Mouse (Mus musculus) neutrophil, adult 5-6 weeks (primary cell): ENCODE measurements around the gene Otop3. TPM values are rescaled to one million over a fixed set of nuclear protein-coding genes. Genes with fewer than 3 reads are reported as not detected.

Experiments
- ATAC-seq: fragments of 151-379, 151-347 bp; 2 replicates; pipeline ENCODE4 v1.8.0; 2017; ENCODE audit warnings: mild to moderate bottlenecking, moderate TSS enrichment; ENCODE audit not compliant: insufficient number of reproducible peaks, poor library complexity, low FRiP score, severe bottlenecking; ENCODE audit errors: extremely low read depth
- total RNA-seq: library from RNA; stranded (forward); fragments of 200-1000 nt; gene quantifications from 2 replicates; pipeline ENCODE4 v1.2.3, GENCODE M21; 2017

Gene Otop3
- total RNA-seq, 1 experiment from 2014 or later, result not detected

DNA sequence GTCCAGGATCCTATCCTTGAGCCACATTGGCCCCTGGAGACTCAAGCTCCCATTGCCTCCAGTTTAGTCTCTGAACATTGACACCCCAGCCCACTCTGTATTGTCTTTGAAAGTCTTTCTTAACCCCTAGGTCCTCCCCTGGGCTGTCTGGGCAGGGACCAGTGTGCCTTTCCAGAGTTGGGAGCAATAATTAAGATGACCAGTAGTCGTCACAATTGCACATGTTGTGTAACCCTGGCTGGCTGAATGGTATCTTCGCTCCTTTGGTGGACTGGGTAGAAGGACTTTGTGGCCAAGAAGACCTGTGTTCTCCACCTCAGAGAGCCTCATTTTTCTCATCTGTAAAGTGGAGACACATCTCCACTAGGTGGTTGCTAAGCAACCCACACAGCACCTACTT lies 20.3 kb upstream of the Otop3 start:
- ATAC-seq, result no peak

DNA sequence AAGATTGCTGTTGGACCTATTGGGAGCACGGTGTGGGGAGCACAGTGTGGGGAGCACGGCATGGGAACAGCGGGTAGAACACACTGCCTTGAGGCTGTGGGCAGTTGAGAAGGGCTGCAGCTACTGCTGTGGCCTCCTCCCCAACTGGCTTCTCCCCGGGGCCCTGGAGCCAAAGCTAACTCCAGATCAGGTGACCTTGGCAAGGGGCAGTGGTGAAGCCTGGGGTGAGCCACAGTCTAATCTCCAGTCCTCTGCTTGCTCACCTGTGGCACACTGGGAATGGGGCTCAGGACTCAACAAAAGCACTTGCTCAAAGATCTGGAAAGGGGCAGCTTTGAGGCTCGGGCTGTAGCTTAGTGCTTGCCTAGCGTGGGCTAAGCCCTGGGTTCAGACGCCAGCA lies 17.3 kb upstream of the Otop3 start:
- ATAC-seq, result no peak

DNA sequence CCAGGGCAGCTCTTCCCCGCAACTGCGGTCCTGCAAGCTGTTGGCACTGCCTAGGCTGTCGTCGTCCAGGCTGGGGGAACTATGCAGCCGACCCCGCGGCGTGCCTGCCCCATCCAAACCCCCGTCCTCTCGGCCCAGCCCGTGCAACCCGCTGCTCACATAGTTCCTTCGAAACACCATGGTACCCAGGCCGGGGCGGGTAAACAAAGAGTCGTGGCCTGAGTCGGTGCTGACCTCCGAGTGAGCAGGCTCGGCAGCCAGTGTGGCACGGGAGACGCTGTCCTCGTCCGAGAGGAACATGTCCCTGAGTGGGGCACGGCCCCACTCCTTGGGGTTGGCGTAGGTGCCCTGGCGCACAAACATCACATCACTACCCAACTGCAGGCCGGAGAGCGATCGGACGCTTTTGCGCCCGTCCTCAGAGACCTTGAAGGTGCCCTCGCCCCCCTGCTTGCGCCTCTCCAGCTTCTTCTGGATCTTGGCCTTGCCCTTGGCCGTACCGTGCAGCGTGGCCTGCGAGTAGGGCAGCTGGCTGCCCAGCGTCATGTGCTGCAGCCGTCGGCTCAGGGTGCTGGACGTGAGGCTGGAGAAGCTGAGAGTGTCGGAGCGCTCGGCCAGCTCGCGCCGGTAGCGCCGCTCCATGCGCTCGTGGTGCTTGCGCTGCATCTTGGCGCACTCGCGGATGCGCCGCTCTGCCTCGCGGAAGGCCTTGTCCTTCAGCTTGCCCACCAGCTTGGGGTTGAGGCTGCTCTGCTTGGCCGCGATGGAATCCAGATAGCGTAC lies 16.1 kb upstream of the Otop3 start:
- ATAC-seq, result no peak

DNA sequence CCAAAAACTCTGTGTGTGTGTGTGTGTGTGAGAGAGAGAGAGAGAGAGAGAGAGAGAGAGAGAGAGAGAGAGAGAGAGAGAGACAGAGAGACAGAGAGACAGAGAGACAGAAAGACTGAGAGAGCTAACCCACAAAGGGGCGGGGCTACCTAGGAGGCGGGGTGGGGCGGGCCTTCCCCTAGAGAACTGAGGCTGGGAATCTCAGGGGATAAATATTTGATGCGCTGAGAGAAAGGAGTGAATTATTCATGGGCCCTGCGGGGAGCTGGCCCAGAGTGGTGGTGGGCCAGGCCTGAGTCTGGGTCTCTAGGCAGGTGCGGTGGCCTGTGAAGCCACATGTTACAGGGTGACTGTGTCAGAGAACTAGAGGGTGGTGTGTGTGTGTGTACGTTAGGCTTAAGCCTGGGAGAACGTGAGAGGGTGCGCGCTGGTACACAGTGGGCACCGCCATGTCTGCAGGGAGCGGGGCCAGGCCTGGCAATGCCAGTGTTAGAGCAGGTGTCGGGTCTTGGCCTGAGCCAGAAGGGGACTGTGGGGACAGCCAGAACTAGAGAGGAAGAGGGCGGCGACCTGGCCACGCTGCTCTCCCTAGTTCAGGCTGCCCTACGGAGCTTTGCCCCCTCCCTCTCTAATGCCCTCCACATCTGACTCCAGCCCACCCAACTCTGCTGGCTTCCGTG lies 14.7 kb upstream of the Otop3 start:
- ATAC-seq, result no peak

DNA sequence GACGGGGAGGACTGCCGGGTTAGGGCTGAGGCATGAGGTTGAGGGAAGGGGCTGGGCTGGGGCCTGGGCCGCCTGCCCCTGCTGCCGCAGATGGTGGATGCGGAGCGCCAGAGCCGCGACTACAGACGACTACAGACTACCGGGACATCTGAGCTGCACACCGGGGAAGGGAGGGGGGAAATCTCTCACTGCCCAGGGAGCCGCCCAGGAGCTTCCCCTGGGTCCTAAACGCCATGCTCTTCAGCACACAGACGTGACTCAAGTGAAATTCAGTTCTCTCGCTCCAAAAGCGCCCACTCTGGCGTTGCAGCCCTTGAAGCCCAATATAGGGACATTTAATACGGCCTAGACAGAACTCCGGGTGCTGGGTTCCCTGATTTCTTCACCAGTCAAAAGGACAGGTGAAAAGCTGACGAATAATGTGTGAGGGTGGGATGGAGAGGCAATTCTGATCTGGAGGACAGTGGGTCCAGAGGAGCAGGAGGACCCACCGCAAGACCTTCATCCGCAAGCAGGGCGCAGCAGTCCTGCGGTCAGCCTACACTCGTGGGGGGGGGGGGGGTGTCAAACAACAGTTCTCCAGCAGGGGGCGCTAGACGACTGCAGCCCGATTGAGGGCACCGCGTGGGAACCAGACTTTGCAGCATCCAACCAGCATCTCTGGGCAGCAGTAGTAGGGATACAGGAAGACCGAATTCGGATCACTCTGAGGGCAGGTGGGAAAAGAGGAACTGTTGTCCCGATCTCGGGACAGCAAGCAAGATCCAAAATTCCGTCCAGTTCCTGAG lies 12.4 kb upstream of the Otop3 start, which contains the start of gene Ush1g:
Gene Ush1g (minus strand): TSS at position 136 of the 788 bp plus-strand sequence.
- peak; percentile 28; the same call in 1 of the 2 replicates for ATAC-seq

DNA sequence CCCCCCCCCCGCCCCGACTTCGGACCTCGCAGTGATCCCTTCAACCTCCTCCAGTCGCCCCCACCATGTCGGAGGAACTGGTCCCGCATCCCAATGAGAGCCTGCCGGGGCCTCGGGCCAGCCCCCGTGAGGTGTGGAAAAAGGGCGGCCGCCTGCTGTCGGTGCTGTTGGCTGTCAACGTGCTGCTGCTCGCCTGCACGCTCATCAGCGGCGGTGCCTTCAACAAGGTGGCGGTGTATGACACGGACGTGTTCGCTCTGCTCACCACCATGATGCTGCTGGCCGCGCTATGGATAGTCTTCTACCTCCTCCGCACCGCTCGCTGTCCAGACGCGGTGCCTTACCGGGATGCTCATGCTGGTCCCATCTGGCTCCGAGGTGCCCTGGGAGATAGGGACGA lies 11.2 kb upstream of the Otop3 start:
- no peak for ATAC-seq

DNA sequence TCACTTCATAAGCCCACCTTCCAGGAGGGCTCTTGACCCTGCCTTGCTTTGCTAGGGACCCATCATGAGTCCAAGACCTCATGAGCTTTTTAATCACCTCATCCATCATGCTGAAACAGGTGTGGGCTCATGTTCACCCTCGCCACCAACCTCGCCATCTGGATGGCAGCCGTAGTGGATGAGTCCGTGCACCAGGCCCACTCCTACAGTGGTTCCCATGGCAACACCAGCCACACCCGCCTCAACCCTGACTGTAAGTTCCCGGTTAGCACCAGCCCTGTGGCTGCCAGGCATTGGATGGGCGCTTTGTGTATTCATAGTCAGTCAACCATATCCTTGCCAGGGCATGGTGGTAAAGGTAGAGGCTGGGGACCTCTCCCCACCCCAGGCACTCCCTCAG lies 7.8 kb upstream of the Otop3 start:
- ATAC-seq, result no peak

DNA sequence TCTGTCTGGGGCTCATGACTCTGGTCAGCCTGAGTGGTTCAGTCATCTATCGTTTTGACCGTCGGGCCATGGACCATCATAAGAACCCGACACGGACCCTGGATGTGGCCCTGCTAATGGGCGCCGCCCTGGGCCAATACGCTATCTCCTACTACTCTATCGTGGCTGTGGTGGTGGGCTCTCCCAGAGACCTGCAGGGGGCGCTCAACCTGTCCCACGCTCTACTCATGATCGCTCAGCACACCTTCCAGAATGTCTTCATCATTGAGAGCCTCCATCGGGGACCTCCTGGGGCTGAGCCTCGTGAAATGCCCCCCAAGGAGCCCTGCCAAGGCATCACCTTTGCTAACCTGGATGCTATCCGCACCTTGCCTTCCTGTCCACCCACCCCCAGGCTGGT lies 5.2 kb upstream of the Otop3 start:
- no peak for ATAC-seq

DNA sequence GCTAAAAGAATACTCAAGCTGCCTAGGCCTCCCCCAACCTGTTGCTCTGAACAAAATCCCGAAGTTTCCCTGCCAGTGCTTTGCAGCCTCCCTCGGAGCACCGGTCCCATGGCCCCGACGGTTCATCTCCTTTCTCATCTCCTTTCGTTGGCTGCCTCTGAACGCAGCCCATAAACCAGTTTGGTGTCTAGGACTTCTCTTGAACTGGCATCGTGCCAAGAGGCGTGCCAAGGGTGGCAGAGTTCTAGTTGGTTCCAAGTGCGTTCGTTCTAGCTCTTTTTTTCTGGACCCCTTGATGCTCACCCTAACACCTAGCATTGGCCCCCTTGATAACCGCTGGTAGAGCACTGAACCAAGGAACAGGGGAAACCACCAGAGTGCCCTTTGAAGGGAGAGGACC lies 692 bp downstream of the Otop3 start:
- ATAC-seq, result no peak

DNA sequence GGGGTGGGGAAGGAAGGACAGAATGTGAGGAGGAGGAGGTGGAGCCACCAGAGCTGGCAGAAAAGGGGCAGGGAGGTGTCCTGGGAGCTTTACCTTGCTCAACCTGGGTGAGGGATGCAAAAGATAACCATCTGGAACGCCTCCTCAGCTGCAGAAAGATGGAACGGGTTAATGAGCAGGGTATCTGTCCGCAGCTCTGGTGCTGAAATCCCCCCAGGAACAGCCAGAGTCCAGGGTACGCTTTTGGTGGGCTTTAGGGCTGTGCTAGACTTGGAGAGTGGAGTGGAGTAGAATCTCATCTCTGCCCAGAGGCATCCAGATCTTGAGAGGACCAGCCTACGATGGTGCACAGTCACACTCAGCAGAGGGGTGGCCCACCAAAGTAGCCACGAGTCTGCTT lies 1.6 kb downstream of the Otop3 start:
- ATAC-seq, result no peak

DNA sequence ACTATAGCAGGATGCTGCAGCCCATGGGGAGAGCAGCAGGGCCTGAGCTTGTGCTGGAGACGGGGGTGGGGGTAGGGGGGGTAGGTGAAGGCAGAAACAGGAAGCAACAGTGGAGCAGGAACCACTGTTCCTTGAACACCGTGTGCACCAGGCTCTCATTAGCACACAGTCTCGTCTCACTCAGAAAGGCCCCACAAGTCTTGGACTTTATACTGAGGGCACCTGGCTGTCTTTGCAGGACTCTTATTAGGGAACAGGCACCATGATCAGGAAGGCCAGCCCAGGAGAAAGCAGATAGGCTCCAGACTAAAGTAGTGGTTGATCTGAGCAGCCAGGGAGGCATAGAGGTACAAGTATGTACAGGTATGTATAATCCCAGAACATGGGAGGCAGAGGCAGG lies 2.8 kb downstream of the Otop3 start:
- ATAC-seq, result no peak

DNA sequence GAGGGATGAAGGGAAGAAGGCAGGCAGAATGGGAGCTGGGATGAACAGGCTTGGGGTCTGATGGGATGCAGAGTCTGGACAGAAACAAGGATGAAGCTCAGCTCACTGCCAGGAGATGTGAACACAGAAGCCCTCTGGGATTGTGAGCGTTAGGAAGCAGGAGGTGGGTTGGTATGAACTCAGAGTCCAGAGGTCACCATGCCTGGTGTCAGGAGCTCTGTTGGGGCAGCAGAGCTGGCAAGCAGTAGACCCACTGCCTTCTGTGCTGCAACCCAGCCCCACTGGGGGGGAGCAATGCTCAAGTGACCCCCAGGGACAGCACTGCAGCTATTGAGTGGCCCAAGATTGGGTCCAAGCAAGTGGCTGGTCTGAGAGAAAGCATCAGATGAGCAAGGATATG lies 3.3 kb downstream of the Otop3 start:
- ATAC-seq, result no peak

DNA sequence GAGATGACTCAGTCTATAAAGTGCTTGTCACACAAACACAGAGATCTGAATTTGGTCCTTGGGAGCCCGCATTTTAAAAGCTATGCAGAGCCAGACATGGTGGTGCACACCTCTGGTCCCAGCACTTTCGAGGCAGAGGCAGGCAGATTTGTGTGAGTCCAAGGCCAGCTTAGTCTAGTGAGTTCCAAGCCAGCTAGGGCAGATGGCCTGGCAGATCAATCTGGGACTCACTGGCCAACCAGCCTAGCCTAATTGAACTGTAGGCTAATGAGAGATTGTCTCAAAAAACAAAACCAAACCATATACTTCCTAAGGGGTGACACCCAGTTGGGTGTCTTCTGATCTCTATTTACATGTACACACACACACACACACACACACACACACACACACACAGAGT lies 6.7 kb downstream of the Otop3 start:
- no peak for ATAC-seq

DNA sequence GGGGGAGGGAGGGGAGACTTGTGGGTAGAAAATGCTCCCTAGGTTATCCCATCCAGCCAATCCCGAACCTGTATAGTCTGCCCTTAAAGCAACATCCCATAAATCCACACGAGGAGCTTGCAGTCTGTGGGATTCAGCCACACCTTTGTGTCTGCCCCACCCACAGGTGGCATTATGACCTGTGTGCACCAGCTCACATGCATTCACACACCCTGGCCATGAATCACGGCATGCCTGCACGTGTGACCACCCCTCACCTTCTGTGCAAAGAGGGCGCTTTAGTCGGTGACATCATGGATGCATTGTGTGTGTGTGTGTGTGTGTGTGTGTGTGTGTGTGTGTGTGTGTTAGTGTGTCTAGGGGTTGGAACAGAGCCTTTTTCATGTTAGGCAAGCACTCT lies 7.3 kb downstream of the Otop3 start:
- ATAC-seq, result no peak

DNA sequence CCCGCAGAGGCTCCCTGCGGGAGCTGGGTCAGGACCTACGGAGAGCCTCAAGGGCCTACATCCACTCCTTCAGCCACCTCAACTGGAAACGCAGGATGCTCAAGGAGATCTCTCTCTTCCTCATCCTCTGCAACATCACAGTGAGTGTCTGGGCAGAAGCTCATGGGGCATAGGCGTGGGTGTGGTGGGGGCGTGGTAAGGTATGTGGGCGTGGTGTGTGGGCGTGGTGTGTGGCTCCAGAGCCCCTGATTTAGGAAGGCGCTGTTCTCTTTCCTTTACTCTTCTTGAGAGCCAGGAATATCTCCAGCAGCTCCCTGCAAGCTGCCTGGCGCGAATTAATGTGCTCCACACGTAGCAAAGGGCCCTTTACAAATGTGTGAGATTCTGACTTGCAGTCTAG lies 10.4 kb downstream of the Otop3 start:
- no peak for ATAC-seq

DNA sequence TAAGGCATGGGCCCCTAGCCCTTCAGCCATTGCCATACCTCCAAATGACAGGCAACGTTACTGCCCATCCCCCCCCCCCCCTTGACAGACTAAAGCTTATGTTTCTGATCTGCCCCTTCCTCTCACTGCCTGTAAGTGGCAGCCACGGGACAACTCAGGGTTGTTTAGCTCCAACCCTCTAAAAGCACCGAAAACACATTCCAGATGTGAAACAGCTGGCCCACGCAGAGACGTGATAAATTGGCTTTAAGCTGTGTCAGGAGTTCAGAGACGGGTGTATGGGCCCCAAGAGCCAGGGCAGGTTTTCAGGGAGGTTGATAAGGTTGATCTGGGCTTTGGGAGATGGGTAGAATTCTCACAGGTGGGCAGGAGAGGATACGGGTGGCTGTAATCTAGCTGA lies 11.0 kb downstream of the Otop3 start:
- ATAC-seq, result no peak

DNA sequence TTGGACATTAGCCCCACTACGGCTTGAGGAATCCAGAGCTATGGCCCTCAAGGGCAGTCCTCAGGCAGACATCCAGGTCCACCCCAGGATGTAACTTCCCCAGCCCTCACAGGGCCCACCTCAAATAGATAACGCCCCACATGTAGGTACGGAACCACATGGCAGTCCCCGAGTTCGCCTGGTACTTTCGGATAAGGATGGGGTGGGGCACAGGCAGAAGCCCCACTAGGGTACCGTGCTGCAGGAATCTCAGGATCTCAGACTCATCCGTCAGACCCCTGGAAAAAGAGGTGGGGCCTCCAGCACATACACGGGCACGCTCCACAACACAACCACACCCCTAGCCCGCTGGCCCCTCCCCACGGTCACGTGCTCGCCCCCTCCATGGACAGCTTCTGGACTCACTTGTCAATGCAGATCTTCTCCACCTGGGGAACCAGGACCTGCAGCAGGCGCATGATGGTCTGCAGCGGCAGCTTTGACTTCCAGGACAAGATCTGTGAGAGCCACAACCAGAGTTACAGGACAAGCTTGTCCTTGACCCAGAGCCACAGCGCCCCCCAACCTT lies 14.2 kb downstream of the Otop3 start:
- ATAC-seq, result no peak

DNA sequence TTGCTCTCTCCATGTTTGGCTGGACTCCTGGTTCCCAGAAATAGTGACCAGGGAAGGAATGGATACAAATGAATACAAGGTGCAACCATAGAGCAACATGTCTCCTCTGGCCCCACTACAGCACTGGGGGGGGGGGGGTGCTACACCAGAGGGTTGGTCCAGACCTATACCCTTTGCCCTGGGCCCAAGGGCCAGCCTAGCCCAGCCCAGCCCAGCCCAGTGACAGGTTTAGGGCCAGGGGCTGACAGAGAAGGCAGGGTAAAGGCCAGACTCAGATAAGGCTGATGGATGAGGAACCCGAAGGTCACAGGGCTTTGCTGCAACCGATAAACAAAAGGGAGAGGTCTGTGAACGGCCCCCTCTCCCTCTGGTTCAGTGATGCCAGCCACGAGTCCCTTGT lies 15.4 kb downstream of the Otop3 start:
- no peak for ATAC-seq

DNA sequence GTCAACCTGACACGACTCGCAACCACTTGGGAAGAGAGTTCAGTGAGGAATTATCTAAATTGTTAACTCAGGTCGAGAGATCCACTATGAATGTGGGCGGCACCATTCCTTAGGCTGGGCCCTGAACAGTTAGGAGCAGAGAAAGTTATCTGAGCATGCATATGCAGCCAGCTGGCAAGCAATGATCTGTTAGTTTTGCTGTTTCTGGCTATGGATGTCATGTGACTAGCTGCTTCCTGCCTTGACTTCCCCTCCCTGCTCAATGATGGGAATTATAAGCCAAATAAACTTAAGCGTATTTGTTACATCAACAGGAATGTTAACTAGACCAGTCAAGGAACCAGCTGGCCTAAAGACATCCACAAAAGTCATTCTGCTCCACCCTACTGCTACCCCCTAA lies 18.8 kb downstream of the Otop3 start:
- ATAC-seq, result no peak

DNA sequence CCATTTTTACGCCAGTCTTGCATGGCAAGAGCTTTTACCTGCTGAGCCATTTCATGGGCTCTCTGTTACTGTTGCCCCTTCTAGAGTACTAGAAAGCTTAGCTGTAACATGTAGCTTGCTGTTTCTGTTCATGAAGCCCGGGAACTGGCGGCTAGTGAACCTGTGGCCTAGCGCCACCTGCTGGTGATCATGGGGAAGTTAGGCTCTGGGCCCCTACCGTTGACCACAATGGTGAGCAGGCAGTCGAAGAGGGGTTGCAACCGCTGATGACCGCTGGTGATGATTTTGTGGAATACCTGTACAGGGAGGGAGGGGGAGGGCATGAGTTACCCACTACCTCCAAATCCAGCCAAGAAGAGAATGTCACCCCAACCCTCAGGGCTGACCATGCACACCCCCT lies 19.7 kb downstream of the Otop3 start:
- peak; percentile 59; the same call in 1 of the 2 replicates for ATAC-seq
